Mouse (Mus musculus) Patski (cell line): ENCODE results near the gene 2610528J11Rik. TPM values are rescaled to one million over a fixed set of nuclear protein-coding genes. Genes with fewer than 3 reads are reported as not detected.

Source experiments
- ATAC-seq: fragments of 100-300 bp; one replicate; pipeline ENCODE4 v1.8.0; 2021
- CTCF ChIA-PET: fragments of 350-600 bp; sonication (Branson Sonifier 250); formaldehyde crosslinking; loops from one replicate; lab custom pipeline; 2022; ENCODE audit warnings: inconsistent platforms; lab: Charles Lee
- POLR2A ChIA-PET: fragments of 350-600 bp; sonication (Branson Sonifier 250); formaldehyde crosslinking; loops from one replicate; lab custom pipeline; 2022; ENCODE audit warnings: antibody characterized with exemption, inconsistent platforms; lab: Charles Lee
- DNase-seq: peaks from one replicate; pipeline ENCODE4 v3.0.0-alpha.2; 2011; ENCODE audit warnings: low read depth, low spot score
- H3K27me3 ChIP-seq: fragments of 371-371 bp; one replicate; pipeline ENCODE4 v1.5.1; 2021
- CTCF ChIP-seq: fragments of 100-300 bp; IDR thresholded peaks from one replicate; pipeline ENCODE4 v1.5.1; 2021
- in situ Hi-C: fragments of 300-500 bp; cut with MboI; formaldehyde crosslinking; loops from 3 replicates; pipeline ENCODE4 v1.11.1; 2018; ENCODE audit warnings: low pct_unique_long_range_greater_than_20kb, mixed read lengths
- polyA plus RNA-seq: library from polyadenylated mRNA; unstranded; gene quantifications from one replicate; pipeline ENCODE4 v1.2.3, GENCODE M21; 2021

2610528J11Rik gene
- polyA plus RNA-seq, 1 experiment from 2014 or later = not detected

DNA sequence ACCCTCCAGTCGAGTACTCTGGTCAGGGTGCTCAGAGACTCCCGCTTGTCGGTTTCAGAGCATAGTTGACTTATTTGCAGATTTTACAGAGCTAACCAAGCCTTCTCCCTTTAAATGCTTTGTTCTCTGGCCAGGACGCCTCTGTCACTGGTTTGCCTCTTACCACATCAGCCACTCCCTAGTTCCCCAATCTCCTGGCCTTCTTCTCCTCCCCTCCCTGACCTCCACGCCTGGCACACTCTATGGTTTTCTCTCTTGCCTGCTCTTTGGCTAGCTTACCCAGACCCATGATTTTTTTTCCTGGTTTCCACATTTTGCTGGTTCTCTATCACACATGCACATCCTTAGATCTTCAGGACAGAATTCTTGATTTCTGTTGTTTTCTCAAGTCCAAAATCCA, 8.6 kb upstream of the 2610528J11Rik start:
- ATAC-seq (no peak), DNase-seq (no peak)
- in situ Hi-C loops = no loop called here
- ChIA-PET CTCF (no interaction called here), POLR2A (no interaction called here)
- H3K27me3 ChIP-seq = peaks cover 6% of the 10 kb centered on the region
- no peak for TF ChIP-seq CTCF

DNA sequence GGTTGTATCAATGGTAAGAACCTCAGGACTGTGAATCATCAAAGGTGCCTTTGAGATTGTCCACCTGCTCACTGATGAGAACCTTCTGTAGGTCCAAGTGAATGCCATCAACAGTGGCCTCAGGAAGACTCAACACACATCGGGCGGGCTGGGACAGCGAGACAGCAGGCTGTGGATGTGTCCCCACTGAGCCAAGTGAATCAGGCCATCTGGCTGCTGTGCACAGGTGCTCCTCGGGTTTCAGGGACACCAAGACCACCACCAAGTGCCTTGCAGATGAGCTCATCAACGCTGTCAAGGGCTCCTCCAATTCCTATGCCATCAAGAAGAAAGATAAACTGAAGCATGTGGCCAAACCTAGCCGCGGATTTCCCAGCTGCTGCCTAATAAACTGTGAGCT, 4.6 kb upstream of the 2610528J11Rik start:
- POLR2A ChIA-PET = no interaction called here
- in situ Hi-C loops = no loop called here
- CTCF ChIA-PET = no interaction called here
- no peaks in the 10 kb centered on the region for H3K27me3 ChIP-seq
- DNase-seq (no peak), ATAC-seq (no peak)
- TF ChIP-seq CTCF = no peak

- TF ChIP-seq CTCF = no peak
- ATAC-seq = no peak
- H3K27me3 ChIP-seq = no peaks in the 10 kb centered on the region
- POLR2A ChIA-PET = no interaction called here
- DNase-seq = no peak
- CTCF ChIA-PET = no interaction called here
- in situ Hi-C loops = no loop called here
Measured at GRCm38 (mm10) chr4:118523976-118524375, 2.8 kb upstream of the 2610528J11Rik start.

DNA sequence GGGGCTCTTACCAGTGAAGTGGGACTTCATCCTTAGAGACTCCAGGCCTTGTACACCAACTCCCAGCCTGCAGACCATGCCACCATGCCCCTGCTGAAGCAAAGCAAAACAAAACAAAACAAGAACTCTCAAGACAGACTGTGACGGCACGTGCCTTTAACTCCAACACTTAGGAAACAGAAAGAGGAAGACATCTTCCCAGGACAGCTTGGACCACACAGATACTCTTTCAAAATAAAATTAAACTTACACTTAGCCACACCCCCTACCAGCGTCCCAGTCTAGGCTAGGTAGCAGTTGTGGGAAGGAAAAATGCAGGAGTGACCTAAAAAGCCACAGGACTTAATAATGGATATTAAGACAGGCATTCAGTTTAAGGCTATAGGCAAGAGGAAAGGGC, 1.0 kb upstream of the 2610528J11Rik start:
- POLR2A ChIA-PET = no interaction called here
- no peak for ATAC-seq
- TF ChIP-seq CTCF = no peak
- no peak for DNase-seq
- in situ Hi-C loops = no loop called here
- no peaks in the 10 kb centered on the region for H3K27me3 ChIP-seq
- CTCF ChIA-PET = interaction anchor here (1.1 kb wide), 1 partner anchor 18 kb away, joined by 3 read pairs; the partner anchor contains the start of gene Tmem125

DNA sequence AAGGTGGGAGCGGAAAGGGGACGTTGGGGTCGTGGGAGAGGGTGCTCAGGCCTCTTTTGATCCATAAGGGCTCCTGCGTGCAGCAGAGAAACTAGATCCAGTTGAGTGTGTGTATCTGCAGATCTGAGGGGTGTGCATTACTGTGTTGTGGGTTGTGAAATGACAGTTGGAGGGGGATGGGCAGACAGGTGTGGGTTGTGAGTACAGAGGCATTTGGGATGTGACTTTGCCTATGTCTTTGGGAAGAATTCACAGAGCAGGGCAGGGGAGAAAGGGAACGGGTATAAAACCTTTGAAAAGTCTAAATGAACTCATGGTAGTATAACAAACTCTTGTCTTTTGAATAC, 509 bp downstream of the 2610528J11Rik start:
- DNase-seq (no peak), ATAC-seq (no peak)
- ChIA-PET CTCF (no interaction called here), POLR2A (no interaction called here)
- no peak for TF ChIP-seq CTCF
- in situ Hi-C loops = no loop called here
- no peaks in the 10 kb centered on the region for H3K27me3 ChIP-seq

DNA sequence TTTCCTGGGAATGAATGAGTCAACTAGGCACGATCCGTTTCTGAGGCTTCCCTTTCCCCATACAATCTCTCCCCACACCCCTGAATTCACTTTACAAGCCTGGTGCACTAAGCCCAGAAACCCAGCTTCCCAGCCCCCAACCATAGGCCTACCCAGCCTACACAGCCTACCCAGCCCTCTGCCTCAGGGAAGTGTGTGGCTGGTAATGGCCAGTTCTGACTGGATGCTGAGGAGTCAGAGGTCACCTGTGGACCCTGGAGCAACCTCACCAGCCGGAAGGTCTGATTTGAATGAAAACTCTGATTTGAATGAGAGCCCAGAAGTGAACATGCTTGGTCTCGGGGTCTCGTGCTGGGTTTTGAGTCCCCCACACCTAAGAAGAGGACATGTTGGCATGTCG, 921 bp downstream of the 2610528J11Rik start:
- ATAC-seq (no peak), DNase-seq (no peak)
- CTCF ChIA-PET = no interaction called here
- POLR2A ChIA-PET = no interaction called here
- H3K27me3 ChIP-seq = no peaks in the 10 kb centered on the region
- in situ Hi-C loops = no loop called here
- no peak for TF ChIP-seq CTCF

GRCm38 (mm10) chr4:118532663-118533062, 5.9 kb downstream of the 2610528J11Rik start:
- TF ChIP-seq CTCF = no peak
- CTCF ChIA-PET = no interaction called here
- H3K27me3 ChIP-seq = no peaks in the 10 kb centered on the region
- ATAC-seq (no peak), DNase-seq (no peak)
- POLR2A ChIA-PET = no interaction called here
- in situ Hi-C loops = no loop called here

- in situ Hi-C loops = no loop called here
- CTCF ChIA-PET = no interaction called here
- ATAC-seq (peak; percentile 79), DNase-seq (peak; percentile 6)
- H3K27me3 ChIP-seq = no peaks in the 10 kb centered on the region
- TF ChIP-seq CTCF = no peak
- POLR2A ChIA-PET = no interaction called here
Measured at GRCm38 (mm10) chr4:118533156-118533555, 6.4 kb downstream of the 2610528J11Rik start.

DNA sequence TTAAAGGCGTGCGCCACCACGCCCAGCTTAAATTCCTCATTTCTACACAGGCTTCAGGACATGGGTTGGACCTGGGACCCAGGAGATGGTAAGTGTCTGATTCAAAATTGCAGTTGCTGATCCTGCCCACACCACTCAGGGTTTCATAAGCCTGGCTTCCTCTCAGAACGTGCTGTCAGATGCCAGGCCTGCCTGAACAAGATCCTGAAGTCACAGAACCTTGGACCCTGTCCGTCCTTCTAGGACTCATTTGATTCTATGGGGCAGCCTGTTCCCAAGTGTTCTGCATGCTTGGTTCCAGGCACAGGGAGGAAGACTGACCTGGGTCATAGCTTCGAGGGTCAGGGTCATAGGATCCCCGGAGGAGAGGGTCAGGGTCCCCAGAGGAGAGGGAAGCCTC, 6.8 kb downstream of the 2610528J11Rik start:
- ChIA-PET POLR2A (no interaction called here), CTCF (no interaction called here)
- in situ Hi-C loops = no loop called here
- no peak for DNase-seq
- no peak for ATAC-seq
- H3K27me3 ChIP-seq = no peaks in the 10 kb centered on the region
- TF ChIP-seq CTCF = no peak

DNA sequence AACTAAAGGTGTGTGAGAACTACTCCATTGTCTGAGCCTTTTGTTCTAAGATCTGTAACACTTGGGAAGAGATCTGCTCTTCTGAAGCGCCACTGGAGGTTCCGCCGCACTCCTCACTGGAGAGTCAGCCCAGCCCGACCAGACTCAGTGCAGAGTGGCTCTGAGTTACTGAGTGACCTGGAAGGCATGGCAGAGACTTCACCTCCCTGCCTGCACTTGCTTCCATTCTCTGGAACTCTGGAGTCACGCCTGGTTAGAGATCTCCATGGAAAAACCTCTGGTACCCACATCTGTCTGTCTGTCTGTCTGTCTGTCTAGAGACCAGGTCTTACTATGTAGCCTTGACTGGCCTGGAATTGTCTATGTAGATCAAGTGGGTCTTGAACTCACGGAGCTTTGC, 8.8 kb downstream of the 2610528J11Rik start:
- POLR2A ChIA-PET = no interaction called here
- no peak for DNase-seq
- CTCF ChIA-PET = no interaction called here
- TF ChIP-seq CTCF = no peak
- no peak for ATAC-seq
- H3K27me3 ChIP-seq = no peaks in the 10 kb centered on the region
- in situ Hi-C loops = no loop called here

GRCm38 (mm10) chr4:118537801-118538200, 11.0 kb downstream of the 2610528J11Rik start:
- CTCF ChIA-PET = no interaction called here
- TF ChIP-seq CTCF = no peak
- POLR2A ChIA-PET = no interaction called here
- no peaks in the 10 kb centered on the region for H3K27me3 ChIP-seq
- no peak for DNase-seq
- in situ Hi-C loops = no loop called here
- ATAC-seq = no peak

DNA sequence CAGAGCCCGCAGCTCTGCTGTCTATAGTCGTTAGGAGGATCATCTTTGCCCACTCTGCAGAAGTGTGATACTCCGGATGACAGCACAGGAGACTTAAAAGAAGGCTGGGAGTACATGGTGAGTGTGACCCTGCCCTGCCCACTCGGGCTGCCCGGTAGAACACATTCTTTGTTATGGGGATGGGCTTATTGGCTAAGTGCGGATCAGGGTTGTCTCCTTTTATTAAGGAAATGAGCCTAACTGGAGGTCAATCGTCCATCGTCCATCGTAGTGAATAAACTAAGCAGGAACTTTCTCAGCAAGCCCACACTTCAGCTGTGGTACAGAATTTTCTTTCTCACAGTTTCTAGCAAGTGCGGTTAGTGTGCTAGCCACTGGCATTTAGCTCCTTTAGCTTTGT, 13.1 kb downstream of the 2610528J11Rik start:
- no peaks in the 10 kb centered on the region for H3K27me3 ChIP-seq
- in situ Hi-C loops = no loop called here
- ChIA-PET POLR2A (no interaction called here), CTCF (interaction anchor here (1.1 kb wide), 1 partner anchor 98 kb away, joined by 3 read pairs; no protein-coding TSS in a partner anchor)
- no peak for DNase-seq
- no peak for ATAC-seq
- TF ChIP-seq CTCF = no peak
